Mouse (Mus musculus) cerebellum, adult 2 months (tissue): Measurements from ENCODE around the gene Olfr619. TPM values are rescaled to one million over a fixed set of nuclear protein-coding genes. Genes with fewer than 3 reads are reported as not detected.

Experiments used
- DNase-seq, 2 experiments: peaks; one replicate each; pipeline ENCODE4 v3.0.0; 2021
- H3K27ac ChIP-seq: fragments of 200-500 bp; 2 replicates; pipeline ENCODE4 v1.5.1; 2012; ENCODE audit warnings: low read length, control low read depth, inconsistent platforms; ENCODE audit not compliant: insufficient read depth
- H3K27me3 ChIP-seq: fragments of 200-500 bp; 2 replicates; pipeline ENCODE4 v1.6.1; 2012; ENCODE audit warnings: inconsistent platforms, mild to moderate bottlenecking, low read length, moderate library complexity; ENCODE audit not compliant: control insufficient read depth, insufficient read depth
- H3K4me1 ChIP-seq: fragments of 200-500 bp; 2 replicates; pipeline ENCODE4 v1.6.1; 2011; ENCODE audit warnings: low read length; ENCODE audit not compliant: control insufficient read depth, insufficient read depth
- H3K4me3 ChIP-seq: fragments of 200-500 bp; replicated peaks from 2 replicates; pipeline ENCODE3; 2011; ENCODE audit warnings: mild to moderate bottlenecking, low read depth, low read length, control low read depth; ENCODE audit not compliant: insufficient read depth
- CTCF ChIP-seq: fragments of 200-500 bp; IDR thresholded peaks from 2 replicates; pipeline ENCODE4 v1.5.1; 2011; ENCODE audit warnings: low read depth, mild to moderate bottlenecking, control low read depth, low read length, moderate library complexity, borderline replicate concordance; ENCODE audit not compliant: insufficient read depth
- POLR2A ChIP-seq: fragments of 200-500 bp; IDR thresholded peaks from 2 replicates; pipeline ENCODE4 v1.6.1; 2011; ENCODE audit warnings: low read length, control low read depth, borderline replicate concordance; ENCODE audit not compliant: insufficient read depth
- WGBS: fragments of 180-500 bp; shearing (Covaris S2); methylation state at CpG from one replicate; pipeline ENCODE4 v1.1.7; 2018; 5-methylcytosine and 5-hydroxymethylcytosine counted together
- polyA plus RNA-seq: library from polyadenylated mRNA; depleted of rRNA; stranded (reverse); fragments of >200 nt; gene quantifications from 2 replicates; pipeline ENCODE4 v1.2.3, GENCODE M21; 2012; rRNA removed

Olfr619 gene
- polyA plus RNA-seq, 1 experiment = not detected

DNA sequence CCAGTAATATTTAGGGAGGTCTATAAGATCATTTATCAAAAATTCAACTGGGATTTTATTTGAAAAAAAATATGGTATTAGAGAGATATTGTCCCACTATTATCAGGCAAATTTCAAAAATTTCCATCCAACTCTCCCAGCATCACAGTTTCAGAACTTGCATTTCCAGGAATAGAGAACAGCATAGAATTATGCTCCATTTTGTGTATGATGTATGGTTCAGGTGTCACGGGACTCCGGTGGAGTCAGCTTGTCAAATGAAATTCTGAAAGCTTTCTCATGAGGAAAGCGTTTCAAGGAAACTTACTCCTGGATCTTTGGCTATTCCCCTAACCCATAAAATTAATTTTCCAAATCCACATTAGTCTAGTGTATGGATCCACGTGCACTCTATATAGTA lies 43.7 kb downstream of the Olfr619 start:
- H3K4me1 ChIP-seq = no peaks in the 10 kb centered on the region
- no peaks in the 10 kb centered on the region for H3K27me3 ChIP-seq
- DNase-seq = no peak
- H3K4me3 ChIP-seq = no peak overlapping the region
- no peak overlapping the region for H3K27ac ChIP-seq
- 81% methylated on average over 4 of the region's 4 CpGs for WGBS
- TF ChIP-seq CTCF = no peak
- no peak for TF ChIP-seq POLR2A

Other genes with a start within 250 kb of the Olfr619 start
- gene Olfr601, start 237.9 kb upstream of the Olfr619 start, polyA plus RNA-seq = not detected in 2 replicates
- gene Olfr603, start 214.4 kb upstream of the Olfr619 start, polyA plus RNA-seq = not detected in 2 replicates
- gene Usp17lc, start 185.5 kb upstream of the Olfr619 start, polyA plus RNA-seq = not detected in 2 replicates
- not detected in 2 replicates for gene Olfr605, start 155.1 kb upstream of the Olfr619 start, polyA plus RNA-seq
- not detected in 2 replicates for gene Olfr606, start 151.5 kb upstream of the Olfr619 start, polyA plus RNA-seq
- not detected in 2 replicates for gene Olfr607, start 136.4 kb upstream of the Olfr619 start, polyA plus RNA-seq
- not detected in 2 replicates for gene Olfr608, start 130.7 kb upstream of the Olfr619 start, polyA plus RNA-seq
- not detected in 2 replicates for gene Olfr609, start 102.5 kb upstream of the Olfr619 start, polyA plus RNA-seq
- gene Olfr610, start 88.5 kb upstream of the Olfr619 start, polyA plus RNA-seq = not detected in 2 replicates
- gene Olfr611, start 79.7 kb upstream of the Olfr619 start, polyA plus RNA-seq = not detected in 2 replicates
- gene Olfr612, start 57.9 kb upstream of the Olfr619 start, polyA plus RNA-seq = not detected in 2 replicates
- gene Olfr613, start 52.5 kb upstream of the Olfr619 start, polyA plus RNA-seq = not detected in 2 replicates
- not detected in 2 replicates for gene Olfr615, start 44.5 kb upstream of the Olfr619 start, polyA plus RNA-seq
- not detected in 2 replicates for gene Olfr616, start 31.4 kb upstream of the Olfr619 start, polyA plus RNA-seq
- gene Olfr617, start 27.5 kb upstream of the Olfr619 start, polyA plus RNA-seq = not detected in 2 replicates
- gene Olfr618, start 10.5 kb upstream of the Olfr619 start, polyA plus RNA-seq = not detected in 2 replicates
- not detected in 2 replicates for gene Olfr620, start 12.0 kb downstream of the Olfr619 start, polyA plus RNA-seq
- not detected in 2 replicates for gene Olfr622, start 42.1 kb downstream of the Olfr619 start, polyA plus RNA-seq
- gene Olfr623, start 63.1 kb downstream of the Olfr619 start, polyA plus RNA-seq = not detected in 2 replicates
- not detected in 2 replicates for gene Olfr624, start 70.6 kb downstream of the Olfr619 start, polyA plus RNA-seq
- gene Olfr625-ps1, start 82.1 kb downstream of the Olfr619 start, polyA plus RNA-seq = not detected in 2 replicates
- gene Olfr243, start 114.1 kb downstream of the Olfr619 start, polyA plus RNA-seq = not detected in 2 replicates
- not detected in 2 replicates for gene Olfr628, start 129.8 kb downstream of the Olfr619 start, polyA plus RNA-seq
- gene Olfr629, start 144.4 kb downstream of the Olfr619 start, polyA plus RNA-seq = not detected in 2 replicates
- gene Olfr630, start 156.8 kb downstream of the Olfr619 start, polyA plus RNA-seq = not detected in 2 replicates
- not detected in 2 replicates for gene Olfr69, start 171.0 kb downstream of the Olfr619 start, polyA plus RNA-seq
- not detected in 2 replicates for gene Olfr68, start 179.1 kb downstream of the Olfr619 start, polyA plus RNA-seq
- gene Olfr67, start 191.2 kb downstream of the Olfr619 start, polyA plus RNA-seq = not detected in 2 replicates
- gene Hbb-bt, start 213.4 kb downstream of the Olfr619 start, polyA plus RNA-seq = 64.2 and 175 TPM in 2 replicates
- gene Hbb-bs, start 227.5 kb downstream of the Olfr619 start, polyA plus RNA-seq = 581 and 1,292 TPM in 2 replicates
- gene Hbb-bh2, start 239.9 kb downstream of the Olfr619 start, polyA plus RNA-seq = not detected in 2 replicates
- gene Hbb-bh1, start 242.6 kb downstream of the Olfr619 start, polyA plus RNA-seq = 0.41 TPM in 1 of 2 replicates, not detected in the other